Mouse (Mus musculus) gastrocnemius, postnatal 36 days (tissue): Measurements from ENCODE around the gene Hdhd5. TPM values are rescaled to one million over a fixed set of nuclear protein-coding genes. Genes with fewer than 3 reads are reported as not detected.
A peak's percentile ranks its signal among the peaks of the same experiment; 100 is the strongest.

Source experiments
- DNase-seq, 2 experiments: peaks; one replicate each; pipeline ENCODE4 v3.0.0; 2022
- intact Hi-C: fragments of 180-260 bp; cut with DNase I; formaldehyde crosslinking; loops from one replicate; pipeline ENCODE4 v1.15.1; 2025
- long read RNA-seq, 2 experiments: library from polyadenylated mRNA; stranded (forward); transcript quantifications; one replicate each; pipeline ENCODE4 v2.0.0; 2021
- total RNA-seq, 2 experiments: library from RNA; stranded (reverse); gene quantifications; 2 replicates each; pipeline ENCODE4 v1.2.3; 2021

Hdhd5 gene
- total RNA-seq, result 10 to 100 TPM; 23.5 to 27.8 TPM
- long read RNA-seq, experiment 1, transcript Hdhd5-201 (8 exons, 1,928 nt), result major isoform, 23 of 29 reads
- long read RNA-seq, experiment 1, partial matches to known transcripts, result 1 of 29 reads
- long read RNA-seq, experiment 1, other reads (novel, unspliced or antisense), result 5 of 29 reads
- long read RNA-seq, experiment 2, transcript Hdhd5-201 (8 exons, 1,928 nt), result major isoform, 24 of 30 reads
- long read RNA-seq, experiment 2, partial matches to known transcripts, result 2 of 30 reads
- long read RNA-seq, experiment 2, other reads (novel, unspliced or antisense), result 4 of 30 reads

GRCm38 (mm10) chr6:120531020-120531965 lies at the start of gene Hdhd5:
Gene Hdhd5, minus strand, starts transcription at chr6:120531319.
- intact Hi-C loops, result no loop called here
- peak; percentile 88 to 92 for DNase-seq

GRCm38 (mm10) chr6:120580713-120581015 lies 49.5 kb upstream of the Hdhd5 start:
- intact Hi-C loops, result loop anchor here (5.0 kb wide), 1 partner anchor 38 kb away; no protein-coding TSS in a partner anchor
- no peak for DNase-seq

- peak; percentile 45 to 46 for DNase-seq
- intact Hi-C loops, result loop anchor here (5.0 kb wide), 1 partner anchor 38 kb away; no protein-coding TSS in a partner anchor
Measured at GRCm38 (mm10) chr6:120579831-120580712, 49.0 kb upstream of the Hdhd5 start.

GRCm38 (mm10) chr6:120579110-120579830 lies 48.2 kb upstream of the Hdhd5 start:
- intact Hi-C loops, result no loop called here
- peak in 1 of 2 experiments; percentile 30 for DNase-seq

- DNase-seq, result no peak
- intact Hi-C loops, result no loop called here
Measured at GRCm38 (mm10) chr6:120578471-120578870, 47.4 kb upstream of the Hdhd5 start.

- intact Hi-C loops, result no loop called here
- DNase-seq, result no peak
Measured at GRCm38 (mm10) chr6:120572372-120572771, 41.3 kb upstream of the Hdhd5 start.

GRCm38 (mm10) chr6:120568257-120568656 lies 37.1 kb upstream of the Hdhd5 start:
- intact Hi-C loops, result no loop called here

GRCm38 (mm10) chr6:120566911-120567909 lies 36.1 kb upstream of the Hdhd5 start:
- intact Hi-C loops, result no loop called here
- peak in 1 of 2 experiments; percentile 19 for DNase-seq

More at GRCm38 (mm10) chr6:120568257-120568656, 37.1 kb upstream of the Hdhd5 start:
- no peak for DNase-seq

GRCm38 (mm10) chr6:120556641-120557040 lies 25.5 kb upstream of the Hdhd5 start:
- intact Hi-C loops, result no loop called here
- DNase-seq, result no peak

GRCm38 (mm10) chr6:120555983-120556567 lies 25.0 kb upstream of the Hdhd5 start:
- intact Hi-C loops, result no loop called here
- DNase-seq, result no peak

GRCm38 (mm10) chr6:120555152-120555551 lies 24.0 kb upstream of the Hdhd5 start:
- intact Hi-C loops, result no loop called here
- DNase-seq, result no peak

GRCm38 (mm10) chr6:120550173-120550572 lies 19.1 kb upstream of the Hdhd5 start:
- no peak for DNase-seq
- intact Hi-C loops, result no loop called here

- DNase-seq, result no peak
- intact Hi-C loops, result no loop called here
Measured at GRCm38 (mm10) chr6:120548581-120548980, 17.5 kb upstream of the Hdhd5 start.

GRCm38 (mm10) chr6:120546973-120547372 lies 15.9 kb upstream of the Hdhd5 start:
- intact Hi-C loops, result no loop called here

GRCm38 (mm10) chr6:120546292-120546691 lies 15.2 kb upstream of the Hdhd5 start:
- no peak for DNase-seq
- intact Hi-C loops, result no loop called here

More at GRCm38 (mm10) chr6:120546973-120547372, 15.9 kb upstream of the Hdhd5 start:
- no peak for DNase-seq

- intact Hi-C loops, result loop anchor here (5.0 kb wide), 1 partner anchor 40 kb away; no protein-coding TSS in a partner anchor
- no peak for DNase-seq
Measured at GRCm38 (mm10) chr6:120542061-120542460, 10.9 kb upstream of the Hdhd5 start.

GRCm38 (mm10) chr6:120541386-120541785 lies 10.3 kb upstream of the Hdhd5 start:
- intact Hi-C loops, result loop anchor here (5.0 kb wide), 1 partner anchor 41 kb away; no protein-coding TSS in a partner anchor
- DNase-seq, result no peak

- intact Hi-C loops, result loop anchor here (1.0 to 5.0 kb wide), 3 partner anchors 42 to 196 kb away; partner anchors contain the start of gene Cecr2
- DNase-seq, result peak; percentile 27 to 38
Measured at GRCm38 (mm10) chr6:120539781-120540231, 8.7 kb upstream of the Hdhd5 start.
